In genomic region chr10:37219936-37220335, GRCm38 (mm10) we compare ENCODE assay signal across 20 mouse cellular contexts.
DNase-seq lines count a peak whose midpoint lies in the region; ATAC-seq and TF ChIP-seq lines count a peak whose summit lies in the region.
"Had no signal": no experiment of that assay in that cellular context is flagged by ENCODE, and none has a peak within 500 bp of the region (broad histone marks: within the 10 kb centered on the region; RNA-seq: fewer than 3 reads in every experiment).

No protein-coding gene starts in this region.

- no peak for ATAC-seq in liver, embryonic 12.5 days
- no peak for ATAC-seq in liver, embryonic 11.5 days (replicated peaks; ENCODE audit: low FRiP score)
- ATAC-seq in kidney, postnatal 0 days (replicated peaks; ENCODE audit: low FRiP score, low read depth): no peak
- ATAC-seq: inflammation-experienced regulatory T-cells, adult 6 months; midbrain, embryonic 13.5 days had no signal

- no peaks in the 10 kb centered on the region for H3K27me3 ChIP-seq in liver, embryonic 12.5 days (replicated peaks)
- no peaks in the 10 kb centered on the region for H3K27me3 ChIP-seq in liver, embryonic 11.5 days (replicated peaks; ENCODE audit: control insufficient read depth, insufficient read depth, low read length)
- H3K27me3 ChIP-seq in kidney, postnatal 0 days (ENCODE audit: insufficient read depth, low read length): no peaks in the 10 kb centered on the region
- H3K27me3 ChIP-seq: hindbrain, embryonic 12.5 days; midbrain, embryonic 13.5 days; neural tube, embryonic 15.5 days had no signal

- H3K36me3 ChIP-seq in liver, embryonic 12.5 days: no peaks in the 10 kb centered on the region
- H3K36me3 ChIP-seq in liver, embryonic 11.5 days (ENCODE audit: control insufficient read depth, insufficient read depth, low read length): no peaks in the 10 kb centered on the region
- H3K36me3 ChIP-seq in kidney, postnatal 0 days (ENCODE audit: insufficient read depth, low read length): no peaks in the 10 kb centered on the region
- H3K36me3 ChIP-seq: hindbrain, embryonic 12.5 days; midbrain, embryonic 13.5 days; neural tube, embryonic 15.5 days had no signal

- H3K9ac ChIP-seq in liver, embryonic 12.5 days: no peak overlapping the region
- H3K9ac ChIP-seq in liver, embryonic 11.5 days (ENCODE audit: low read depth, low read length): no peak overlapping the region
- no peak overlapping the region for H3K9ac ChIP-seq in kidney, postnatal 0 days (ENCODE audit: low read depth, low read length)
- H3K9ac ChIP-seq: hindbrain, embryonic 12.5 days; lung, embryonic 14.5 days; midbrain, embryonic 13.5 days; neural tube, embryonic 15.5 days had no signal

- peaks cover 45% of the 10 kb centered on the region for H3K4me1 ChIP-seq in liver, embryonic 12.5 days
- H3K4me1 ChIP-seq in liver, embryonic 11.5 days (replicated peaks; ENCODE audit: control insufficient read depth, insufficient read depth, low read length): peaks cover 18% of the 10 kb centered on the region
- H3K4me1 ChIP-seq in kidney, postnatal 0 days (replicated peaks; ENCODE audit: insufficient read depth, low read length): no peaks in the 10 kb centered on the region
- H3K4me1 ChIP-seq: hindbrain, embryonic 12.5 days; midbrain, embryonic 13.5 days; neural tube, embryonic 15.5 days had no signal

- H3K27ac ChIP-seq in liver, embryonic 12.5 days: peak overlapping the region; percentile 53; the same call in 1 of the 2 replicates
- no peak overlapping the region for H3K27ac ChIP-seq in liver, embryonic 11.5 days (ENCODE audit: low read depth, low read length)
- H3K27ac ChIP-seq in kidney, postnatal 0 days: 0 out of 2 replicates have a peak overlapping the region, but pooled peaks have one; percentile 36
- H3K27ac ChIP-seq: hindbrain, embryonic 12.5 days; midbrain, embryonic 13.5 days; neural tube, embryonic 15.5 days had no signal

- H3K4me2 ChIP-seq in liver, embryonic 12.5 days: peak overlapping the region; percentile 37; the same call in 1 of the 2 replicates
- H3K4me2 ChIP-seq in liver, embryonic 11.5 days: no peak overlapping the region
- H3K4me2 ChIP-seq in kidney, postnatal 0 days (ENCODE audit: low read length): no peak overlapping the region
- H3K4me2 ChIP-seq: hindbrain, embryonic 12.5 days; lung, embryonic 14.5 days; midbrain, embryonic 13.5 days; neural tube, embryonic 15.5 days had no signal

- H3K4me3 ChIP-seq in liver, embryonic 12.5 days: no peak overlapping the region
- no peak overlapping the region for H3K4me3 ChIP-seq in liver, embryonic 11.5 days (ENCODE audit: low read depth, low read length)
- H3K4me3 ChIP-seq in kidney, postnatal 0 days (replicated peaks; ENCODE audit: low read depth, low read length): no peak overlapping the region
- H3K4me3 ChIP-seq: hindbrain, embryonic 12.5 days; midbrain, embryonic 13.5 days; neural tube, embryonic 15.5 days had no signal

- no peak for TF ChIP-seq CTCF in kidney, postnatal 0 days (IDR thresholded peaks at IDR 0.05; ENCODE audit: low read depth)

- WGBS in liver, embryonic 12.5 days (ENCODE audit: insufficient replicate concordance): 47% methylated on average over 4 of the region's 4 CpGs
- WGBS in liver, embryonic 11.5 days: 47% methylated on average over 4 of the region's 4 CpGs
- WGBS in kidney, postnatal 0 days: 55% methylated on average over 4 of the region's 4 CpGs

- DNase-seq in heart, adult 11 months: peak; percentile 62
- no peak for DNase-seq in heart, adult 8-10 months (ENCODE audit: low spot score)
- no peak for DNase-seq in liver, embryonic 11.5 days (ENCODE audit: low spot score)
- peak; percentile 64 for DNase-seq in kidney, postnatal 0 days (ENCODE audit: low spot score)
- peak; percentile 36 for DNase-seq in yolk sac, embryonic 10.5 days (ENCODE audit: low spot score)
- DNase-seq in cerebellum, adult 9-10 months: no peak
- DNase-seq in right cerebral cortex, postnatal 10 days (ENCODE audit: low spot score in 2 of 2): no peak
- DNase-seq: adrenal gland, postnatal 25 days; cerebellum, adult 9-11 months; embryo, embryonic 11 days; layer of hippocampus, adult 9-11 months; lung, embryonic 14.5 days; lung, postnatal 4 days; right cerebral cortex, postnatal 4 days; thymus, postnatal 4 days had no signal

- no peaks in the 10 kb centered on the region for H3K9me3 ChIP-seq in liver, embryonic 12.5 days (replicated peaks)
- H3K9me3 ChIP-seq in liver, embryonic 11.5 days (ENCODE audit: control insufficient read depth, low read length): no peaks in the 10 kb centered on the region
- no peaks in the 10 kb centered on the region for H3K9me3 ChIP-seq in kidney, postnatal 0 days (replicated peaks; ENCODE audit: low read length)
- H3K9me3 ChIP-seq: hindbrain, embryonic 12.5 days; midbrain, embryonic 13.5 days; neural tube, embryonic 15.5 days had no signal

Comparison
In these comparisons a context has a peak if more than half of its experiments do, and no peak if none do; other contexts are left out.
1. DNase-seq: peak in heart, adult 11 months (single experiment), kidney, postnatal 0 days (single experiment) and yolk sac, embryonic 10.5 days (single experiment); none in heart, adult 8-10 months (single experiment), liver, embryonic 11.5 days (single experiment), cerebellum, adult 9-10 months (single experiment) and right cerebral cortex, postnatal 10 days (0 of 2).